Mouse (Mus musculus): ENCODE data around the gene Galnt3. TPM values are rescaled to one million over a fixed set of nuclear protein-coding genes. Genes with fewer than 3 reads are reported as not detected.

Gene Galnt3
- polyA plus RNA-seq, 1 experiment from 2014 or later = 11.3 TPM

- Histone ChIP-seq H3K4me3 (ENCODE audit: low read depth, low read length) (no peak overlapping the region), H3K36me3 (ENCODE audit: insufficient read depth, low read length) (no peaks in the 10 kb centered on the region), H3K27ac (ENCODE audit: low read length) (no peak overlapping the region), H3K9me3 (ENCODE audit: low read length) (no peaks in the 10 kb centered on the region), H3K9ac (replicated peaks; ENCODE audit: low read depth) (no peak overlapping the region), H3K4me2 (replicated peaks; ENCODE audit: low read depth, low read length) (no peak overlapping the region), H3K27me3 (replicated peaks; ENCODE audit: insufficient read depth, low read length) (no peaks in the 10 kb centered on the region), H3K4me1 (ENCODE audit: insufficient read depth, low read depth, low read length) (no peaks in the 10 kb centered on the region)
- 94% methylated on average over 2 of the region's 2 CpGs for WGBS
- DNase-seq (ENCODE audit: low spot score) = no peak
- no peak for ATAC-seq
- no peak for TF ChIP-seq EP300 (IDR thresholded peaks at IDR 0.05)
- no peak for TF ChIP-seq CTCF (IDR thresholded peaks at IDR 0.05)
Observed at GRCm38 (mm10) chr2:66142268-66142667, 17.5 kb upstream of the Galnt3 start.

DNA sequence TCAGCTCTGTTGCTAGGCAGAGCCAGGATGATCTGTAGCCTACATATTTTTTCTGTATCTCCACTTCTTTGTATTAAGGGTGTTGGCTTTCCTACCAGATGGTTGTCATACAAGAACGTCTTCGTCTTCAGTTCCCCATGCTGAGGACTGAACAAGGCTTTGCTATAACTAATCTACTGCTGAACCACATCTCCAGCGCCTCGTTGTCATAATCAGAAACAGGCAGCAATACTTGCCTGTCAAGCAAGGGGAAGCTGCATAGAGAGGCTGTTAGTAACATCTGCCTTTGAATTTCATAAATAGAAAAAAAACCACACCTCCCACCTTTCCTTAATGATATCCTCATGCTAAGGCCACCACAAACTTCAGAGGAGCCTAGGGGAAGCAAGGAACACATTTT is 15.5 kb upstream of the Galnt3 start:
- no peaks in the 10 kb centered on the region for H3K36me3 ChIP-seq (ENCODE audit: insufficient read depth, low read length)

GRCm38 (mm10) chr2:66131862-66132544 is 7.2 kb upstream of the Galnt3 start:
- Histone ChIP-seq H3K27ac (ENCODE audit: low read length) (no peak overlapping the region), H3K9me3 (ENCODE audit: low read length) (no peaks in the 10 kb centered on the region), H3K27me3 (replicated peaks; ENCODE audit: insufficient read depth, low read length) (no peaks in the 10 kb centered on the region), H3K4me3 (ENCODE audit: low read depth, low read length) (no peak overlapping the region), H3K4me2 (replicated peaks; ENCODE audit: low read depth, low read length) (no peak overlapping the region), H3K36me3 (ENCODE audit: insufficient read depth, low read length) (no peaks in the 10 kb centered on the region), H3K9ac (replicated peaks; ENCODE audit: low read depth) (no peak overlapping the region), H3K4me1 (ENCODE audit: insufficient read depth, low read depth, low read length) (no peaks in the 10 kb centered on the region)
- DNase-seq (ENCODE audit: low spot score) (no peak), ATAC-seq (peak; percentile 33; the same call in 1 of the 2 replicates)
- 33% methylated on average over 8 of the region's 8 CpGs for WGBS
- TF ChIP-seq EP300 (IDR thresholded peaks at IDR 0.05) = 0 out of 2 replicates have a peak, but pooled peaks have one; percentile 6
- no peak for TF ChIP-seq CTCF (IDR thresholded peaks at IDR 0.05)

More for the DNA sequence above, 15.5 kb upstream of the Galnt3 start:
- TF ChIP-seq CTCF (IDR thresholded peaks at IDR 0.05) (no peak), EP300 (IDR thresholded peaks at IDR 0.05) (no peak)
- Histone ChIP-seq H3K9me3 (ENCODE audit: low read length) (no peaks in the 10 kb centered on the region), H3K4me1 (ENCODE audit: insufficient read depth, low read depth, low read length) (no peaks in the 10 kb centered on the region), H3K27ac (ENCODE audit: low read length) (no peak overlapping the region), H3K27me3 (replicated peaks; ENCODE audit: insufficient read depth, low read length) (no peaks in the 10 kb centered on the region), H3K4me3 (ENCODE audit: low read depth, low read length) (no peak overlapping the region), H3K4me2 (replicated peaks; ENCODE audit: low read depth, low read length) (no peak overlapping the region), H3K9ac (replicated peaks; ENCODE audit: low read depth) (no peak overlapping the region)
- ATAC-seq (no peak), DNase-seq (ENCODE audit: low spot score) (no peak)
- WGBS = 56% methylated on average over 4 of the region's 4 CpGs

DNA sequence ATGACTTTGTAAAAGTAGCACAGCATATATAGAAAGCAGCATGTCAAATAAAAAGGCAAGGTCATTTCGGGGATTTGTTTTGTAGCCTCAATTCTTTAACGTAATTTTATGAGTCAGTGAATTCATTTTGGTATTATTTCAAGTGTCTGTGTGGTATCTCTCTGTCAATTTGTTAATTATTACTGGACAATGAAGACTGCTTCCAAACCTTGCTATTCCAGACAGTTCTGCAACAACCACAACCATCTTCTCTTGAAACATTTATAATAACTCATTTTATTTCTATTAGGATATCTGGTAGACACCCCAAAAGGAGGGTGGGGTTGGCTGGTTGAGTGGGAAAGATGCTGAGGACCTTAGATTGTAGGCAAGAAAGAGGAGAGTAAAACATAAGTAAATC is 4.1 kb upstream of the Galnt3 start:
- DNase-seq (ENCODE audit: low spot score) = no peak
- TF ChIP-seq EP300 (IDR thresholded peaks at IDR 0.05) (no peak), CTCF (IDR thresholded peaks at IDR 0.05) (no peak)

GRCm38 (mm10) chr2:66127541-66127940 is 2.7 kb upstream of the Galnt3 start:
- no peaks in the 10 kb centered on the region for H3K36me3 ChIP-seq (ENCODE audit: insufficient read depth, low read length)
- H3K4me2 ChIP-seq (replicated peaks; ENCODE audit: low read depth, low read length) = no peak overlapping the region
- H3K9ac ChIP-seq (replicated peaks; ENCODE audit: low read depth) = no peak overlapping the region
- no peak for ATAC-seq
- WGBS = 64% methylated on average over 1 of the region's 1 CpGs
- peaks cover 3% of the 10 kb centered on the region; the same call in 1 of the 2 replicates for H3K27me3 ChIP-seq (replicated peaks; ENCODE audit: insufficient read depth, low read length)
- no peak overlapping the region for H3K27ac ChIP-seq (ENCODE audit: low read length)
- TF ChIP-seq EP300 (IDR thresholded peaks at IDR 0.05) = no peak
- TF ChIP-seq CTCF (IDR thresholded peaks at IDR 0.05) = no peak
- H3K9me3 ChIP-seq (ENCODE audit: low read length) = no peaks in the 10 kb centered on the region
- DNase-seq (ENCODE audit: low spot score) = no peak
- no peaks in the 10 kb centered on the region for H3K4me1 ChIP-seq (ENCODE audit: insufficient read depth, low read depth, low read length)
- H3K4me3 ChIP-seq (ENCODE audit: low read depth, low read length) = no peak overlapping the region

More for the DNA sequence above, 4.1 kb upstream of the Galnt3 start:
- ATAC-seq = no peak
- Histone ChIP-seq H3K4me1 (ENCODE audit: insufficient read depth, low read depth, low read length) (no peaks in the 10 kb centered on the region), H3K27ac (ENCODE audit: low read length) (no peak overlapping the region), H3K36me3 (ENCODE audit: insufficient read depth, low read length) (no peaks in the 10 kb centered on the region), H3K4me3 (ENCODE audit: low read depth, low read length) (no peak overlapping the region), H3K9ac (replicated peaks; ENCODE audit: low read depth) (no peak overlapping the region), H3K4me2 (replicated peaks; ENCODE audit: low read depth, low read length) (no peak overlapping the region), H3K9me3 (ENCODE audit: low read length) (no peaks in the 10 kb centered on the region), H3K27me3 (replicated peaks; ENCODE audit: insufficient read depth, low read length) (peaks cover 3% of the 10 kb centered on the region; the same call in 1 of the 2 replicates)
- WGBS = 80% methylated on average over 2 of the region's 2 CpGs

- 76% methylated on average over 4 of the region's 4 CpGs for WGBS
- Histone ChIP-seq H3K27ac (ENCODE audit: low read length) (no peak overlapping the region), H3K4me3 (ENCODE audit: low read depth, low read length) (no peak overlapping the region), H3K4me2 (replicated peaks; ENCODE audit: low read depth, low read length) (no peak overlapping the region), H3K9me3 (ENCODE audit: low read length) (no peaks in the 10 kb centered on the region), H3K4me1 (ENCODE audit: insufficient read depth, low read depth, low read length) (no peaks in the 10 kb centered on the region), H3K27me3 (replicated peaks; ENCODE audit: insufficient read depth, low read length) (peaks cover 3% of the 10 kb centered on the region; the same call in 1 of the 2 replicates), H3K36me3 (ENCODE audit: insufficient read depth, low read length) (no peaks in the 10 kb centered on the region), H3K9ac (replicated peaks; ENCODE audit: low read depth) (no peak overlapping the region)
- DNase-seq (ENCODE audit: low spot score) (no peak), ATAC-seq (no peak)
- TF ChIP-seq EP300 (IDR thresholded peaks at IDR 0.05) (no peak), CTCF (IDR thresholded peaks at IDR 0.05) (no peak)
Observed at GRCm38 (mm10) chr2:66126936-66127335, 2.1 kb upstream of the Galnt3 start.
